Mouse (Mus musculus) bone marrow macrophage, adult 2 months (primary cell): ENCODE results near the gene Syce1.

Experiments used
- CTCF ChIP-seq: IDR thresholded peaks from 2 replicates; pipeline ENCODE4 v1.5.1; 2012; ENCODE audit warnings: low read depth, mild to moderate bottlenecking, low read length, moderate library complexity
- POLR2A ChIP-seq: IDR thresholded peaks from 2 replicates; pipeline ENCODE4 v1.6.1; 2012; ENCODE audit warnings: mild to moderate bottlenecking, low read depth, low read length, borderline replicate concordance

GRCm38 (mm10) chr7:140831447-140831846 is 43.8 kb upstream of the Syce1 start:
- no peak for TF ChIP-seq POLR2A
- no peak for TF ChIP-seq CTCF
